Mouse (Mus musculus) T-cell, adult 2 months (primary cell): Measurements from ENCODE around the gene Gm27021.

Experiments
- DNase-seq: peaks from one replicate; pipeline ENCODE4 v3.0.0; 2022; ENCODE audit warnings: low spot score

The Gm27021 gene

GRCm38 (mm10) chr8:120599504-120599903 is 68.4 kb downstream of the Gm27021 start:
- peak; percentile 68 for DNase-seq

DNA sequence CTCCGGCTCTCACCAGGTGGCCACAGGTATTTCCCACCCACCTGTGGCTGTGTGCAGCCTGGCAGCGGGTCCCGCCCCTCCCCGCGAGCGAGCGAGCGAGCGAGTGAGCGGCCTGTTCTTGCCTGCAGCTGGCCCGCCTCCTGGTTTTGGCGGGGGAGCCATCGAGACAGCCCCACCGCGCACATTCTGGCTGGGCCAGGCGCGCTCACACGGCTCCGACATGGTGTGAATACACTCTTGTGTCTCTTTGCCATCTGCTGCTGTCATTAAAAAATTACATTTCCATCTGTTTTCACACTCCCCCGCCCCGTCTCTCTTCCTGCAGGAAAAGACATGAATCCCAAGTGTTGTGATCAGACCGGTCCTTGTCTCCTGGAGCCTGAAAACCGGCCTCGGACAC is 69.3 kb downstream of the Gm27021 start:
- DNase-seq = no peak

GRCm38 (mm10) chr8:120595963-120596362 is 71.9 kb downstream of the Gm27021 start:
- DNase-seq = peak; percentile 47

DNA sequence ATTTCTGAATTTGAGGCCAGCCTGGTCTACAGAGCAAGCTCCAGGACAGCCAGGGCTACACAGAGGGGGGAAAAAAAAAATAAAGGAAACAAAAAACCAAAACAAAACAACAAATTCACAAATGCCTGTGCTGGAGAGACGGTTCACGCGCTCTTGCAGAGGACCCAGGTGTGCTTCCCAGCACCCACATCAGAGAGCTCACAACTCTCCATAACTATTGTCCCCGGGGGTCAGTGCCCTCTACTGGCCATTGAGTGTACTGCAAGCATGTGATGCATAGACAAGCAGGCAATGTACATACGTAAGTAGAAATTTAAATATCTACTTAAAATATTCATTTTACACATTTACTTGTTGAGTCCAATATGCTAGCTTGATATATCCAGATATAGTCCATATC is 73.3 kb downstream of the Gm27021 start:
- peak; percentile 33 for DNase-seq

GRCm38 (mm10) chr8:120591587-120592292 is 76.1 kb downstream of the Gm27021 start:
- no peak for DNase-seq

- no peak for DNase-seq
These were observed 78.0 kb downstream of the Gm27021 start for GRCm38 (mm10) chr8:120589921-120590320.

DNA sequence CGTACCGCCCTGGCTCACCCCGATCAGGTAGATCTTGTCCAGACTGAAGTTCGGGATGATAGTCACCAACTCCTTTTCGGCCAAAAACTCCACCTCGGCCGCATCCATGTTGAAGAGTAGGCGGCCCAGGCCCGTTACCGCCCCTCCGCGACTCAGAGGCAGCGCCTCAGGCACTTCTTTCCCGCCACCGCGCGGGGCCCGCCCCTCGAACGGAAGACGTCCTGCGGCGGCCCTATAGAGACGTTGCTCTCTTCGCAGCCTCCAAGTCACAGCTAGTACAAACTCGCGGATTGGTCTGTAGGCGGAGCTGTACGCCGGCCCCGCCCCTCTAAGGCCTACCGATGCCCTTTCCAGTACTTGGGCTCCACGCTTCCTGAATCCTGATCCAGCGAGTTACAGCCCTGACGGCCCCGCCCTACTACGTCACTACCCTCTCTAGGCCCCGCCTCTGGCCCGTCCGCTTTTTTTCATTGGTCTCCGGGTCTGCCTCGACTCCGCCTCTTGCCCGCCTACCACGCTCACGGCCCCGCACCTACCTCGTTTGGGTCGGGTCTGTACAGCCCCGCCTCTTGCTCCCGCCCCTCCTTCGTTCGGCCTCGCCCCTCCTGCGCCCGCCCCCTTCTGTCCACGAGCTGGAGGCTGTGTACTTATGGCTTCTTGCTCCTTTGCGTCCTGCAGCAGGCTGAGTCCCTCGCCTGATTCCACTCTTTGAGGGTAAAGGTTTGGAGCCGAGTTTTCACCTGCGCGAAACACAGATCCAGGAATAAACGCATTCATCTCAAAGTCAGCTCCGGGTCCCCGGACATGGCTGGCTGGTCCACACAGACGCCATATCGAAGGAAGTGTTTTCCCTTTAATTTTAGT is 78.7 kb downstream of the Gm27021 start, which contains the start of gene Gins2:
Gene Gins2 (minus strand): TSS at position 397 of the 864 bp plus-strand sequence.
- peak; percentile 99 for DNase-seq

DNA sequence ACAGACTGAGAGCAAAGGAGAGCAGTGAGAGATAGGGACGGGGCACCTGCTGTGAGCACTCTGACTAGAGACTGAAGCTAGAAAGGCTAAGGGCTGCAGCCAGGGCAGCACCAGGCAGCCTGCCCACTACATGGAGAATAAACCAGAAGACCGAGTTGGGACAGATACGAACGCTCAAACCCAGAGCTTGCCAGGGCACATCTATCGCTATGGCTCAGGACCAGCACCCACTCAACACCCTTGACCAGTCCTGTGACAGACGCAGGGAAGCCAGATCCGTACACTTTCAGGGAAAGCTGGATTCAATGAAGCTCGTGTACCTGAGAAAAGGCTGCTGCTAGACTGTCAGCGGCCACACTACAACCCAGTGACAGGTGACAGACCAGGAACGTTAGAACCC is 82.4 kb downstream of the Gm27021 start:
- DNase-seq = no peak

DNA sequence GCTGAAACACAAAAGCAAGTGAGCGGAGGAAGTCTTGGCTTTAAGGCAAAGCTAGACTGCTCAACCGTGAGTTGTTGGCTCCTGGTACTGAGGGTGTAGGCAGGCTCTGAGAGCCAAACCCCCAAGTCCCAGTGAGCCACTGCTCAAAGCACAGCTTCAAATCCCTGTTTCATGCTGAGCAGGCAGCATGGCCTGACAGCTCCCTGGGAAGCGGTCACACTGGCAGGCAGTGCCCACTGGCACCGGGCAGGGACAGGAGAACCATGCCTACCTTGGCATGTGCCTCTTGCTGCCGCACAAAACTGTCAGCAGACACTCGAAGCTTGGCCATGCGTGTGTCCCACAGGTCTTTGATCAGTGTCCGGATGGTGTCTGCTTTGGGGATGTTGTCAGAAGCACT is 86.1 kb downstream of the Gm27021 start:
- no peak for DNase-seq

- no peak for DNase-seq
These were observed 86.5 kb downstream of the Gm27021 start for GRCm38 (mm10) chr8:120581329-120581728.

DNA sequence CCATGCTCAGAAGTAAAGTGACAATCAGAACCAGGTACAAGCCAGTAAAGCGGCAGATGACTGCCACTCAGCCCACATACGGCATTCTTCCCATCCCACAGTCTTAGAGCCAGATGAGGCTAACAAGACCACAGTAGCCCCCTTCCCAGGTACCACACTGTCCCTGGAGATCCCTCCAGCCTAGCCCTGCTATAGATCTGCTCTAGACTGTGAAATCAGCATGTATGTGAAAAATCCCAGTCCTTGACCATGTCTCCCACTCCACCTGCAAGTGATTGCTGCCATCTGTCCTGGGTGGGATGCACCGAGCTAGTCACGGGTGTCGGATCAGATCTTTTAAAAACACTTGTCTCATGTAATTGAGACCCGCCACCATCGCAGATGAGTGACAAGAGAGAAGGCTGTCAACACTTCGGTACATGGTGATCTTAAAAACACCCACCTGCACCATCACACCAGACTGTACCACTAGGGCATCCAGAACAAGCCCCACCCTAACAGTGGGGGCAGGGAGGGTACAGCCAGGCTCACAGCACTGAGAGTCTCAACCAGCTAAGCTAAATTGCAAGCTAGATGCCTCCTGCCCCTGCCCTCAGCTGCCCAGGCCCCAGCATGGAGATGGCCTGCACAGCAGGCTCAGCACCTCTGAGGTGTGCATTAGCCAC is 87.4 kb downstream of the Gm27021 start:
- DNase-seq = no peak

- no peak for DNase-seq
These were observed 90.1 kb downstream of the Gm27021 start for GRCm38 (mm10) chr8:120577821-120578220.

DNA sequence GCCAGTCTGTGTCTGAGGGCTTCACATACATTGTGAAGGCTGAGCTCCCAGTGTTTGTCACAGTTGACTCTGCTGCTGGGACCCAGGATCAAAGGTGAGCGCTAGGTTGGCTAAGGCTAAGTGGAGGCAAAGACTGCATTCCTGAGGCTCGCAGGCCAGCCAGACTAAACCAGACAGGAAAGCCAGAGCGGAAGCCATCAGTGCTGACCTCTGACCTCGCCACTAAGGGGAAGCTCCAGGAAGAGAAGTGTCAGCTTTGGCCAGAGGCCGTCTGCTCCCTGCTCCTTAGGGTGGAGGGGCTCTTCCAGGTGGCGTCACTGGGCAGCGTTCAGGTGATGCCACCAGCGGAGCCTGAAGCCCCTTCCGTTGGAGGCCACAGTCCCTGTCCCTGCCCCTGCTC is 92.1 kb downstream of the Gm27021 start:
- no peak for DNase-seq

- no peak for DNase-seq
These were observed 92.9 kb downstream of the Gm27021 start for GRCm38 (mm10) chr8:120574941-120575340.

DNA sequence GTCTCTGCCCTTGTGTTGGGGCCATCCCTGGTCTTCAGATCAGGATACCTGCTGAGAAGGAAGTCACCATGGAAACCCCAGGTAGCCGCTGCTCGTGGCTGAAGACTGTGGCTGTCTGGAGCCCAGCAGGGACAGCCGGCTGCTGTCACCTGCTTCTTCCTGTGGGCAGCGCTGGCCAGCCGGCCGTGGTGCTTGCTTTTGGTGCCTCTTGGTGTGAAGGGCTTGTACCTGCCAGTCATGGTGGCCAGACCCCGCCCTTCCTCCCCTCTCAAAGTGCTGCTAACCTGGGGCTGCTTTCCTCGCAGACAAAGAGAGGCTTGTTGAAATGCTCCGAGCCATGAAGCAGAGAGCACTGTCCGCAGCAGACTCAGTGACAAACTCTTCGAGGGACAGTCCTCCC is 94.0 kb downstream of the Gm27021 start:
- no peak for DNase-seq

- no peak for DNase-seq
These were observed 95.3 kb downstream of the Gm27021 start for GRCm38 (mm10) chr8:120572534-120572933.

- DNase-seq = no peak
These were observed 96.3 kb downstream of the Gm27021 start for GRCm38 (mm10) chr8:120571561-120571960.

GRCm38 (mm10) chr8:120569939-120570715 is 97.8 kb downstream of the Gm27021 start:
- DNase-seq = peak; percentile 58

DNA sequence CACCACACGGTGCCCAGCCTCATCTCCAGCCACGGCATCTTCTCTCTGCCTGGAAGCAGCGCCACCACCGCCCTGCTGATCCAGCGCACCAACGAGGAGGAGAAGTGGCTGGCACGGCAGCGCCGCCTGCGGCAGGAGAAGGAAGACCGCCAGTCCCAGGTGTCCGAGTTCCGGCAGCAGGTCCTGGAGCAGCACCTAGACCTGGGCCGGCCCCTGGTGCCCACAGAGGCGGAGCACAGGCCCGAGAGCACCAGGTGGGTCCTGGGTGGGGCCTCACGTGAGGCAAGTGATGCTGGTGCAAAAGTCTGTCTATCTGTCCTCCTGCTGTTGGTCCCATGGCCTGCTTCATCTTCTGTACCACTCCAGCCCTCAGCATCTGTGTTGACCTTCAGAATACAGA is 98.8 kb downstream of the Gm27021 start:
- no peak for DNase-seq

DNA sequence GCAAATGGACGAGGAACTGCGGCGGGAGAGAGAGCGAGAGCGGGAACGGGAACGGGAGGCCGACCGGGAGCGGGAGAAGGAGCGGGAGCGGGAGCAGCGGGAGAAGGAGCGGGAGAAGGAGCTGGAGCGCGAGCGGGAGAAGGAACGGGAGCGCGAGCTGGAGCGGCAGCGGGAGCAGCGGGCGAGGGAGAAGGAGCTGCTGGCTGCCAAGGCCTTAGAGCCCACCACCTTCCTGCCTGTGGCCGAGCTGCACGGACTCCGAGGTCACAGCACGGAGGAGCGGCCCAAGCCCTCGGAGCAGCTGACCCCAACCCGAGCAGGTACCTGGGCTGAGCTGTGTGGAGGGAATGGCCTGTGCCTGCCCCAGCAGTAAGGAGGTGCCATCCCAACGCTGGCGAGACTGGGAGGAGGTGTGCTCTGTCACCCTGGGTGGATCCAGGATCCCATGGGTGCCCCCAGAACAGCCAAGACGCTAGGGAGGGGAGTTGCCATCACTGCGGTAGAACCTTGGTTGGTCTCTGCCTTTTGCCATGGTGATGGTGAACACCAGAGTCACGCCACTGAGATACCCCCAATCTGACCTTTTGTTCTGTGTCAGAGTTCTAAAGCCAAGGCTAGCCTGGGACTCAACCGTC is 99.6 kb downstream of the Gm27021 start:
- no peak for DNase-seq

DNA sequence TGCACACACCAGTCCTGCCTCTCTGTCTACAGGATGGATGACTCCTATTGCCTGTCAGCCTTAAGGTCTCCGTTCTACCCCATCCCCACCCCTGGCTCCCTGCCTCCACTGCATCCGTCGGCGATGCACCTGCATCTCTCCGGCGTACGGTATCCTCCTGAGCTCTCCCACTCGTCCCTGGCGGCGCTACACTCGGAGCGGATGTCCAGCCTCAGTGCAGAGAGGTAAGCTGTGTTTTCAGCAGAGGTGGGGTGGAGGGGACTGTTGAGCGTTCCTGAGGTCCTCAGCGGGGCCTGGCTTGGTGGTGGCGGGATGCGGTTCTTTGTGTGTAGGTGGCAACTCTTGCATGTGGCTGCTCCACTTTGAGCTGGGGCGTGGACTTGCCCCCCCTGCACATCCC is 100.1 kb downstream of the Gm27021 start:
- no peak for DNase-seq
